Mouse (Mus musculus) spleen, postnatal 4 days (tissue): ENCODE data around the gene Oxnad1.
"Not testable (repeated sequence)": the region's sequence is repeated elsewhere in the genome, so short reads cannot be mapped to it uniquely, and the experiment has no call there.

Experiments used
- DNase-seq, 2 experiments: peaks; one replicate each; pipeline ENCODE4 v3.0.0; 2022; ENCODE audit warnings: low spot score in 2 of 2

The Oxnad1 gene

DNA sequence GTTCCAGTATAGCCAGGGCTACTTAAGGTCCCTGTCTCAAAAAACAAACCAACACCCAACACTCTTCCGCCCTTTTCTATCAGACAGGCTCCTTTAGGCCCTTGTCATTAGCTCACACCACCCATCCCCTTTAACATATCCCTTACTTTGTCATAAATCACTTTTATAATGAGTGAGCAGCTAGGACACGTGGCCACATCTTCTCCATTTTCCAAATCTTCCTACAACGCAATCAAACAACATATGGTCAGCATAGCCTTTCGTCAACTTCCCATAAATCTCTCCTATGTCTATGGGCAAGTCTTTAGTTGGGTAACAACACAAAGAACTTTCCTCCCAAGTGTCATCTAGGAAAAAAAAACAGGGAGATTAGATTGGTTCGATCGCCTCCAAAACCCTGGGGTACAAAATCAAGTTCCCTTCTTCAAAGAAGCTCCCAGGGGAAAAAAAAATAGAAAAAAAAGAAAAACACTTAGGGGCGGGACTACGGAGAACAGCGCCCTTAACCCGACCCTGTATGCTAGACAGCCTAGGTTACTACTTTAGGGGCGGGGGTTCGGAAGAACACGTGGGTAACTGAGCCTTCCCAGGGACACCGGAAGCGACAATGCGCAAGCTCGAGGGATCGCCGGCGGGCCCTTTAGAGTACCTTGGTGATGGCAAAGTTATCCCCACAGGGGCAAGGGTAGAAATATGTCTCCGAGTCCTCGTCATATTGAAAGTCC, at the start of gene Oxnad1:
TSS of gene Oxnad1 (plus strand) at position 614 of the 725 bp plus-strand sequence.
- DNase-seq = no peak

DNA sequence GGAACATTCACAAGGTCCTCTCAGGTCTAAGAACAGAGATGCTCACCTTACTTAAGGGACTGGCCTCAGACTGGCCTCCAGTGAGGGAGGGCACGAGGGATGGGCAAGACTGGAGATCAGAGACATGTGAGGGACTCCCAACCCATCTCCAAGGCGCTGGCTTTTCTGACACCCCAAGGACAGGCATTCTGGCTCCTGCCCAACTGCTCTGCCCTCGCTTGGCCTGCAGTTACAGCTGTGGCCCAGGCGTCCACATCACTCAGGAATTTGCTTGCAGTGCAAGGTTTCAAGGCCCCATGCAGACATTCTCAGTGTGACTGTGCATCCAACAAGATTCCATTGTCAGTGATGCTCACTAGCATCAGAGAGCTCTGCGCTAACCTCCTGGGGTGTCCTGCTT, 48.7 kb upstream of the Oxnad1 start:
- no peak for DNase-seq

DNA sequence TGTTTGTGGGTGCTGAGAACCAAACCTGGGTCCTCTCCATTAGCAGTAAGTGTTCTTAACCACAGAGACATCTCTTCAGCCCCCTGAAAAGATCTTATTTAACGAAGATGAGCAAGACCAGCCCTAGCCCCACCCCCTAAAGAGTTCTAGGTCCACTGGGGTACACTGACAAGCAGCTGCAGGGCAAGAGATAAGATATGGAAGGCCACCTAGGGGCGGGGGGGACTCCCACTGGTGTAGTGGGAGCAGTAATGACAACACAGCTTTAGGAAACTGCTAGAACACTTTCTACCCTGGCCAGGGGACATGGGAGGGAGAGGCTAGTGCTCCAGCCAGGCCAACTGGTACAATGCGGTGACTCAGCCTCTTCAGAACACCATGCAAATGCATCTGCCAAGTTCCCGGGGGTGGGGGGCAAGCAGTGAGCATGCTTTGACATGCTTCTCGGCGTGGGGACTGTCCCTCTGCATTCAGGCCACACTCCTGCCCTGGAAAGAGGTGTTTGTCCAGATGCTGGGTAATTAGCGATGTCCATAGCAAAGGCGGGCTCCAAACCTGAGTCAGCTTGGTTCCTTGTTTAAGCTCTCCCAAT, 47.4 kb upstream of the Oxnad1 start:
- DNase-seq = no peak

DNA sequence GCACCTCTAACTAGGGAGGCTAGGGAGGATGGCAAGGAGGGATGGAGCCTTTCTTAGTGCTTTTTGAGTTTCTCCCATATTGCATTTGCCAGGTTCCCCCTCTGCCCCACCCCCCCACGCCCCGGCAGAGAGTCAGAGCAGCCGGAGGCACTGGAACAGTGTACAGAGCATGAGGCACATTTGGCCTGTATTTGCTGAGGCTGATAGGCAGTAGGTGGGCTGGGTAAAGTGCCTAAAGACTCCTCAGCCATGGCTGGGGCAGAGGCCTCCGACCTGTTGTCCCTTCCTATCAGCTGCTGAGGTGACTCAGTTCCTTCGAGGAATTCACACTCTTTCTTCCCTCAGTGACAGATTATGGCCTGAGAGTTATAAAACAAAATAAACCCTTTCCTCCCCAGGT, 43.1 kb upstream of the Oxnad1 start:
- DNase-seq = no peak

DNA sequence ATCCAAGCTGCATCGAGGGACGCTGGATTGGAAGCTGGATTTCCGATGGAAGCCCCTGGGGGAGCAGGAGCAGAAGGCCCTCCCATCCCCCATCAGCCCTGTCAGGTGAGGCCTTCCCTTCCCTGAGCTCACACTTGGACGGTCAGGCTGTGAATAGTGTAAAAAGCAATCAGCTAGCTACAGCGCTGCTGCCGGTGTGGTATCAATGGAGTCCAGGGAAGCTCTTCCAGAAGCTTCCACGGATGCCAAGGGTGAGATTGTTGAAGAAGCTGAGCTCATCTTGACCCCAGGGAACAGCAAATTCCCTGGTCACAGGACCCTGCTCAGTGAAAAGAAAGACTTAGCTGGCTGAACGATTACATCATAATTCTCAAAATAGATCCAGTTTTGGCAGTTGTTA, 38.8 kb upstream of the Oxnad1 start:
- no peak for DNase-seq

DNA sequence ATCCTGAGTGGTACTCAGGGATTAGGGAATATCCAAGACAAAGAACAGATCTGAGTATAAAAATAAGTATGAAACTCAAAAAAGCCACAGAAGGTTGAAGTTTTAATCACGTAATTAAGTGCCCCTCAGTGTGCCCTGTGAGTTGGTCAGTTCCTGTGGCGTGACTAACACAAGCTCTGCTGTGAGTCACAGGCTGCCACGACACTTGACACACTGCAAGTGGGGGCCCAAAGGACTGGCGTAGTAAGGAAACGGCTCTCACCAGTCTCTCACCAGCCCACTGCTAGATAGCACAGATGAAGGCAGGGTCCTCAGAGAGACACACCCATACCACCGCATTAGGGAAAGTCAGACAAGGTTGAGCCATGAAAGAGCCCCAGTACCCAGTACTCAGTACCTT, 35.0 kb upstream of the Oxnad1 start:
- no peak for DNase-seq

DNA sequence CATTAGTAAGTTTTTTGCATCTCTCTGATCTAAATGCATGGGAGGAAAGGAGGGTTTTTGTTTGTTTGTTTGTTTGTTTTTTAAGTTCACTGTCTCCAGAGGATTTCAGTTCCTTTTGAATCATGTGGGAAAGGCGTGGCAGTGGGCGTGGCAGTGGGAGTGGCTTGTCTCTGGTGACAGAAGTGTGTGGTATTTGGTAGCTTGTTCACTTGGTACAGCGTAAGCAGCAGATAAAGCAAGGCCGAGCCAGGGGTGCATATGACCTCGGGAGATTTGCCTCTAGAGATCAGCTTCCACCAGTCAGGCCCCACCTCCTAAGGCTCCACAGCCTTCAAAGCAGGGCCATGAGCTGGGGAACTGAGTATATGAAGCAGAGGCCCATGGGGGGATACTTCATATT, 31.3 kb upstream of the Oxnad1 start:
- no peak for DNase-seq

DNA sequence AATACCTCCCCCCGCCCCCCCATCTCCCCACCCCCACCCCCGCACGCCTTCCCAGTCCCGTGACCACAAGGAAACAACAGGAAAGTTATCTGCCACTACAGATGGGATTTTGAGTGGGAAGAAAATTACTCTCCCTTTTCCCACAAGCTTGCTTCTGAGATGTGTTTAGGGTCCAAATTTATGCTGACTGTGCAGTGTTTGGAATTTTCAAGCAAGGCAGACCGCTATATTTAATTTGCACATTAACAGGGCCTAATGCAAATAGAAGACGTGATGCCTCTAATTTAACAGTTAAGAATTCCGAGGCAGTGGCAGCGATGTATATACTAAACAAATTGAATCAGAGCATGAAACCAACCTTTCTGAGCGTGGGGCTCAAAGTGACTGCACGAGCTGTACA, 30.4 kb upstream of the Oxnad1 start:
- no peak for DNase-seq

DNA sequence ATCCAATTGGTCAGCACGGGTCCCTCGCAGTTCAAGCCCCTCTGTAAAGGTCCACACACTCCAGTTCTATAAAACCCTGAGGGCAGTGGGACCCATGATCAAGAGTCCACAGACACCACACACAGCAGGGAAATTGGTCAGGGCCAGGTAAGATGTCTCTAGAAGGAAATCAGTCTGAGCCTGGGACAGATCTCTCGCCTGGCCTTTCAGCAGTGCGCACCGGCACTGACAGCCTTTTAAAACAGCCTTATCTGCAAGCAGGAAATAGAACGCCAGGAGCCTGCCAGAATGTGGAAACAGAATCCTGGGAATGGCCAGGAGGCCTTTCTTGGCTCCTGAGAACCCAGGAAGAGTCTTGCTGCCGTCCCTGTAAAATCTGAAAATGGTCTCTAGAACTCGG, 29.4 kb upstream of the Oxnad1 start:
- DNase-seq = no peak

DNA sequence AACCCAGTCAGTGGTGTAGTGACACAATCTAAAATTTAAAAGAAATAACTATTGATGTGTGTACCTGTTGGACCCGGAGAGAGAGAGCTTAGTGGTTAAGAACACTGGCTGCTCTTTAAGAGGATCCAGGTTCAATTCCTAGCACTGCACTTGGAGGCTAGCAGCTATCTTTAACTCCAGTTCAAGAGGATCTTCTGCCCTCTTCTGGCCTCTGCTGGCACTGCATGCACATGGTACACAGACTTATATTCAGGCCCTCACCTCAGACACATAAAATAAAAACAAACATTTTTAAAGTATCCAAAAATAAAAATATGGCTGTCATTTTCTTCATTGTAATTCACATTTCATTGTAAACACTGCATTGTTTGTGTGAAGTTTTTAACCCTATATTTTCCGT, 28.5 kb upstream of the Oxnad1 start:
- peak; percentile 47 to 82 for DNase-seq

DNA sequence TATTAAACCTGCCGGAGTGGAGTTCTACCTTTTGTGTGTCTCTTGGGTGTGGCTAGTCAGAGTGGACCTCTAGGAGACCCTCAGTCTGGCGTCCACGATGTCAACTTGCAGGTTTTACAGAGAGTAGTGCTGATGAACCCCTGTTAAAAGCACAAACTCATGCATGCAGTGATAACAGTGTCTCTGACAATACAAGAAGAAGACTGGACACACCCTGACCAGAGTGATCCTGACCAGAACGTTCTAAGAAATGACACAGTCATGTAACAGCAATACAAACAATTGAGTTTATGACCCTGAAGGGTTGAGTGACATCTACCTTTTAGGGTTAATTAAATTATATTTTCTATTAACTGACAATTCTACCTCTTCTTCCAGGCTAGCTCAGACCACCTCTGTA, 27.5 kb upstream of the Oxnad1 start:
- DNase-seq = no peak

DNA sequence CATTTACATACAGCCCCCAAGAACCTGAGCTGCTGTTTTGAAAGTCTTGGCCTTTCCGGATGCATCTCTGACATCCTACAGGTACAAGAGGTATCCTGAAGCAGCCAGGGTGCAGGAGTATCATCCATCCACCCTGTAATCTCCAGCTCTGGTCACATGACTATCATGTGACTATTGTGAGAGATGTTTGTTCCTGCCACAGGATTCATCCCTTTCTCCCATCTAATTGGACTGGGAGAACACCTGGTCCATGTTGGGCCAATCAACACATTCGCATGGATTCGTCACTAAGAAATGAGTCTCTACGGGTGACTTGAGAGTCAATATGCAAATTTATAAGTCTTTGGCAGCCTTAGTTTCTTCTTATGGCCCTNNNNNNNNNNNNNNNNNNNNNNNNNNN, 23.8 kb upstream of the Oxnad1 start:
- DNase-seq = no peak

DNA sequence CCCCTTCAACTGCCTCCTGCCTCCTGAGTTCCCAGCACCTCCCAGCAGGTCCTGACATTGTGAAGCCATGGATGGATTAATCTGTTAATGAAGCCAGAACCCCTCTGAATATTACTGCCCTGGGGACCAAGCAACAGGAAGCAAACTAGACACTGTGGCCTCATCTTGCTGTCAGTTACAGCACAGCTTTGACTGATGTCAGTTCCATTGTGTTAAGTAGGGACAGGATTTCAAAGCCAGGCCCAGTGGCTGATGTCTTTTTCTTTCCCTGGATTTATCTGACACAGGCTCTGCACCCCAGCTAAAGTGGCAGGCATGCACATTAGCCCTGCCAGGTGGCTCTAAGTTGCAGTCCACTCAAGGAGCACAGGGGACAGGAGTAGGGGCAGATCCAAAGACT, 12.4 kb upstream of the Oxnad1 start:
- no peak for DNase-seq

DNA sequence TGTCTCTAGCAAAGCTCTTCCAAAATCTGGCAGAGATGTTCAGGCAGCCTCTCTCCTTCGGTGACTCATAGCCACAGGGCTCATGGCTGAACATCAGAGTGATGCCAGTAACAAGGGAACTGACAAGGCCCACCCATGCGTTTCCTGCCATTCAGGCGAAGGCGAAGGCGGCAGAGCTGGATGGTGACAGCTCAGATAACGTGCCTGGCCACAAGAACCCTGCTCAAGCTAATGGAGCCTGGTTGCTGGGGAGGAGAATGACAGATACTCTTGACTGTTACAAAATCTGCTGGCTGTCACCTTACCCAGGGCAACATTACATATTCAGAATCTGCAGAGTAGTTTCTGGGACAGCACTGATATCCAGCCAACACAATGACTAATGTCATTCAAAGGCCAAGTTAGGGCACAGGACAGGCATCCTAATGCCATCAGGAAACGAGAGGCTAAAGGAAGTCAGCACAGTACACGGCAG, 11.9 kb upstream of the Oxnad1 start:
- no peak for DNase-seq

DNA sequence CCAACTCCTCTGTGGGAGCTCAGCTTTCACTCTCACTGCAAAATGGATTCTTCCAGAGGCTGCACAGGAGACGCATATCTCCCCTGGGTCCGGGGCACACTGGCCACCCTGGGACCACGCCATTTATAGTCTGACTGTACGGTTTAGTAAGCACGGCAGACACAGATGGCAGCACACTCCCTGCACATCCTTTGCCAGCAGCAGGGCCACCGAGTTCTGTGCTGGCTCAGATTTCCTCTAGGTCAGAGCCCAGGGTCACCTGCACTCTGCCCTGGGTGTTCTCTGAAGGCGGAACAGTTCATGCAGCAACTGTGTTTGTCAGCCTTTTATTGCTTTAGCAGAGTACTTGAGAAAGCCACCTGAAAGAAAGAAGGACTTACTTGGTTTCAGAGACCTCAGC, 11.3 kb upstream of the Oxnad1 start:
- DNase-seq = no peak

DNA sequence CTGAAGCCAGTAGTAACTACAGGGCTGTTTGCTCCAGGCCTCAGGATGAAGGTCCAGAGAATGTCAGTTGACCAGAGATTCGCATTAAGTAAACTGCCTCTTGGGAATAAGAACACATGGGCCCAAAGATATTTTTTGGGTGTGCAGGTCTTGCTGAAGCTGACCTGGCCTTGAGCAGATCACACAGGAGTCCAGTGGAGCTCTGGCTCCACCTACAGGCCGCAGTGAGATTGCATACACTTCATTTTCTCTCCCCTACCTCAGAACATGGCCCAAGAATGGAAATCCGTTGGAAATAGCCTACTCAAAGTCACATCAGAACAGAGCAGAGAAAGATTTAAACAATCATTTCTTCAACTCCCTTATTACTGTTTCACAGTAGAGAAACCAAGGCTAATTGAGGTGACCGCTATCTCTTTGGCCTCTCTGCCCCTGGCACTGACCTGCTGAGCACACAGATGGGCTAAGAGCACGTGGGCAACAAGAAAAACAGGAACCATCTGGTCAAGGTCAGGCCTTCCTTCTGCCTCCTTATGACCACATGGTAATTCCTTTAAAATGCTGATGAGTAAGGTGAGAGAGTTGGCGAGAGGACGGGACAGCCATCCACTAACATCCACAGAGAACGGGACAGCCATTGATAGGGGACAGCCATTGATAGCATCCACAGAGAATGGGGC, 8.1 kb upstream of the Oxnad1 start:
- peak; percentile 63 to 86 for DNase-seq

DNA sequence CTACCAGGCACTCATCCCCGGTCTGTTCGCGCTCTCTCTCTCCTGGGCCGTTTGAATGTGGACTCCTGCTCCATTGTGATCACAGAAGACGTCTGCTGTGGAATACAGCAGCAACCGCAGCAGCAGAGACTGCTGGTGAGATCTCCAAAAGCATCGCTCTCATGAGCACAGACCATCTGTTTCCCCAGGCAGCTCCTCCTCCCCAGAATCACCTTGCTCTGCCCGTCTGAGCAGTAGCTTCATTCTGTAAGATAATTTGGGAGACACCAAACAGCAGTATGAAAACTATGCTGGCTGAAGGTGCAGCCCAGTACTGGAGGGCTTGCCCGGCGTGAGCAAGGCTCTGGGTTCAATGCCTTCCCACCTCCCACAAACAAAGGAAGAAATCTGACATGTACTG, 4.1 kb upstream of the Oxnad1 start:
- no peak for DNase-seq

DNA sequence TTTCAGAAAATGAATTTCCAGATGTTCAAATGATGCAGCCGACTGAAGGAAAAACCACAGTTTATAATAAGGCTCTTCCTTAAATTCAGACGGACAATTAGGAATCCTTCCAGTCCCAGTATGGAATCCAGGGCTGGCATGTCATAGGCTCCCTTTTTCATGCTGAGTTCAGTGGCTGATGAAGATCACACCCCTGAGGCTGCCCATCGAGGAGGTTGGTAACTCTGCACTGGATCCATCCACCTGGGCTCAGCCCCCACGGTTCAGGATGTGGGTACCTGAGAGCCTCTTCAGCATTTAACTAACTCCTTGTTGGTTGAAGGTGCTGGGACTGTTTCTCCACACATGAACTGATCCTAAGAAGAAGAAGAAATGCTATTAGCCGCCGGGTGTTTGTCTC, 2.3 kb upstream of the Oxnad1 start:
- no peak for DNase-seq

DNA sequence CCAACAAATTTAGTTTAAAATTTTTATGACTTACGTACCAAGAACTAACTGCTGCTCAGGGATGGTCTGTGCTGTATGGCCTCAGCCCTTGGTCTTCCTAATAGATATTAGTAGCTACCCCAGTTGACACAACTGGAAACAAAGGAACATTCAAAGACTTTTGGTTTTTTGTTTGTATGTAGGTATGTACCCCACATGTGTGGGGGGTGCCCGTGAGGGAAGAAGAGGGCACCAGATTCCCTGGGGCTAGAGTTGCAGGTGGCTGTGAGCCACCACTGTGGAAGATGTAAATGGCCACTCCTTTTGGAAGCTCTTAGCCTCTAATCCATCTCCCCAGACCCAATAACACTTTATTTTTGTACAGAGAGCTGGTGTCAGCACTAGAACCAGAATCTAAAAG, 1.7 kb upstream of the Oxnad1 start:
- DNase-seq = no peak

DNA sequence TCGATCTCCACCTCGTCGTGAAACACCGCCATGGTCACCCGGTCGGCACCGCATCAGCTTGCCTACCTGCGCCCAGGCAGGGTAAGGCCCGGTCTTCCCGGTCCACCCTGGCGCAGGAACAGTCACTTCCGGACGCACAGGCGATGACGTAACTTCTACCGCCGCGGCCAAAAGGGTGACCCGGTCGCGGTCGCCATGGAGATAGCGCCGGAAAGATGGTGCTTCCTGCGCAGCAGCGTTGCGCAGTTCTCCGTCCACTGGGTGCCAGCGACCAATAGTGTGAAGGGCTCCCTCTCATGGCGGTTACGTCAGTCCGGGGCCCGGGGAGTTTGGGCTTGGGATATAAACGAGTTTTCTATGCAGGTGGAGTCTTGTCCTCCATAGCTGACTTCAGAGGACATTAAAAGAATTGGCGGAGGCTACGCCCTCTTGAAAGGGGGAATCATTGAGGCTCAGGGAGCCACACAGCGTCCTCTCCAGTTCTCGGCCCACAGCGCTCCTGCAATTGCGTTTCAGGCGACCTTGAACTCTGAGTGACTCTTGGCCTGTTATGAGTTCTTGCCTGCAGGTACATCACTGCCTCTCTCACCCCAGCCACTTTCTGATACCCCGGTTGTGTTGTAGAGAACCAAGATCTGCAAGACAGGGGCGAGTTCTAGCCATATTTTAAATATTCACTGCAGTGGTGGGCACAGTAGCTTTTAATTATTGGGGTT, 470 bp downstream of the Oxnad1 start, which contains the start of gene Dph3:
TSS of gene Dph3 (minus strand) at position 244 of the 716 bp plus-strand sequence.
- DNase-seq = peak; percentile 99

DNA sequence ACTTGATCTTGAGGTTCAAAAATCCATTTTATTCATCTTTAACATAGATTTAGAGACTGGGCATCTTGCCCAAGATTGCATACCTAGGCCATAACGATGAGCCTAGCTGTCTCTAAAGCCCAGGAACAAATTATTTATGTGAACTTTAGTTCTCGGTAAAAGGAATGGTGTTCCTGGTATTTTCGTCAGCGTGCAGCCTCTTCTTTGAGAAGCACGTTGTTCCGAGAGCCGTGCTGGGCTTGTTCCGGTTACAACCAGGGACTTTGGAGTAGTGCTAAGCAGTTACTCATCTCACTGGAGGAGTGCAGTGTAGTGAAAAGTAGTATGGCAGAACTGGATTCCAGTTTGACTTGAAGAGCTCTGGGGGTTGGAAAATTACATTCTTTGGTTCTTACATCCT, 1.1 kb downstream of the Oxnad1 start:
- DNase-seq = no peak

DNA sequence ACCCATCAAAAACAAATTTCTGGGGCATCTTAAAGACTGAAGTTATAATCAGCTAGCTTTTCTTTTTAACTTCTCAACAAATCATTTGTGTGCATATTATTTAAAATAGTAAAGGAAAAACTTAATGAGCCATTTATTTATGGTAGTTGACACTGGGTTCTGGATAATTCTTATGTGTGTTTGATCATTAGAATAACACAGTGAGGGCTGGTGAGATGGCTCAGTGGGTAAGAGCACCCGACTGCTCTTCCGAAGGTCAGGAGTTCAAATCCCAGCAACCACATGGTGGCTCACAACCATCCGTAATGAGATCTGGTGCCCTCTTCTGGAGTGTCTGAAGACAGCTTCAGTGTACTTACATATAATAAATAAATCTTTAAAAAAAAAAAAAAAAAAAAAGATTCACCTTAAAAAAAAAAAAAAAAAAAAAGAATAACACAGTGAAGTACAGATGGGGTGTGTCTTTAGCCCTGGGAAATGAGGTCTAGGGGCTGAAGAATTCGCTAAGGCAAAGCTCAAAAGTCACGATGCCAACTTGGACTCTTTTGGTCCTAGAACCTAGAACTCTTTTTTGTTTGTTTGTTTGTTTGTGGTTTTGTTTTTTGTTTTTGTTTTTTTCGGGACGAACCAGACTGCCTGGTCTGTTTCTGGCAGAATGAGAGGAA, 2.5 kb downstream of the Oxnad1 start:
- not testable (repeated sequence) for DNase-seq
